Mouse (Mus musculus) C2C12 (cell line): ENCODE data around the gene Cdk14.

ENCODE experiments used
- CEBPB ChIP-seq: IDR thresholded peaks from one replicate; pipeline ENCODE4 v1.6.1; 2011; ENCODE audit warnings: low read depth, mild to moderate bottlenecking, control low read depth, moderate library complexity
- CTCF ChIP-seq: IDR thresholded peaks from one replicate; pipeline ENCODE4 v1.5.1; 2011; ENCODE audit not compliant: control insufficient read depth, insufficient read depth, insufficient read length
- MAX ChIP-seq: IDR thresholded peaks from one replicate; pipeline ENCODE4 v1.6.1; 2011; ENCODE audit warnings: mild to moderate bottlenecking, control low read depth
- MYOD1 ChIP-seq: IDR thresholded peaks from one replicate; pipeline ENCODE4 v1.6.1; 2011; ENCODE audit warnings: low read depth; ENCODE audit not compliant: control insufficient read depth, insufficient read length
- MYOG ChIP-seq: IDR thresholded peaks from one replicate; pipeline ENCODE4 v1.6.1; 2011; ENCODE audit not compliant: control insufficient read depth, insufficient read length; ENCODE audit errors: extremely low read depth
- USF1 ChIP-seq: IDR thresholded peaks from one replicate; pipeline ENCODE4 v1.6.1; 2011; ENCODE audit warnings: low read depth, mild to moderate bottlenecking, control low read depth, moderate library complexity

DNA sequence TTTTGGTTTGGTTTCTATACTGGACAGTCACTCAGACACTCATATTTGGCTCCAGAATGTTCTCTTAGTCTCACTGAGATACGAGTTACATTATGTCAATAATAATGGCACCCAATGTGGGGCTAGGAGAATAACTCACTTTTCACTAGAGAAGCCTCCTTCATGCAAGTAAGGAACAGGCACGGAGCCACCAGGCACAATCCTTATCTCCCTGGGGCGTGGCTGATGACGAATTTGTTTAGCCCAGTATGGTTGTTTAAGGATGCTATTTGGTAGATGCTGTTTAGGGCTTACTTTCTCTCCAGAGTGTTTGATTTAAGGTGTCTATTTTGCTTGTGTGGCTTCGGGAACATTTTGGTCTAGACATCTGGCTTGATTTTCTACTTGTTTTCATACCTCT is 75.5 kb downstream of the Cdk14 start:
- no peak for TF ChIP-seq CTCF
- TF ChIP-seq MAX: no peak
- no peak for TF ChIP-seq MYOD1
- TF ChIP-seq MYOG: no peak
- TF ChIP-seq USF1: no peak
- TF ChIP-seq CEBPB: no peak
